Mouse (Mus musculus): ENCODE results near the gene Gale. TPM values are rescaled to one million over a fixed set of nuclear protein-coding genes. Genes with fewer than 3 reads are reported as not detected.
A peak's percentile ranks its signal among the peaks of the same experiment; 100 is the strongest.

The Gale gene
- polyA plus RNA-seq, 1 experiment from 2014 or later, result 38.5 TPM

DNA sequence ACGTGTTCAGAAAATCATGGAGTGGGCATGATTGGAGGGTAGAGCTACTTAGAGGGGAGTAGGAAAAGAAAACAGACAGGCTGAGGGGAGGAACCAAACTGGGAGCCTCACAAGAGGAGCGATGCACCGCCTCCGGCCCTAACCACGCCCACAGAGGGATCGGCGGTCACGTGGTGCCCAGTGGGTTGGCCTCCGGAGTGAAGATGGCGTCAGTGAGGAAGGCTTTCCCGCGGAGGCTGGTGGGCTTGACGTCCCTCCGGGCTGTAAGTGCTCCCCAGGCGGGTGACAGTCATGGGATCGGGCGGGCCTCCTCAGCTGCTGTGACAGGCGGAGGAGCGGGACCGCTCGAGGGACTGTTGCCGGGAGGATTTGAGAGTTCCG is 17.3 kb upstream of the Gale start, which contains the start of gene Hmgcl:
TSS of gene Hmgcl (plus strand) at position 171 of the 381 bp plus-strand sequence.
- Histone ChIP-seq H3K27me3 (no peaks in the 10 kb centered on the region), H3K36me3 (peaks cover 11% of the 10 kb centered on the region), H3K9ac (peak within 1 kb of the TSS; percentile 80), H3K27ac (peak within 1 kb of the TSS; percentile 34; the same call in 1 of the 2 replicates), H3K9me3 (no peaks in the 10 kb centered on the region), H3K4me3 (peak within 1 kb of the TSS; percentile 84), H3K4me1 (peaks cover 15% of the 10 kb centered on the region), H3K4me2 (peak within 1 kb of the TSS; percentile 81)
- peak; percentile 83; the same call in 1 of the 2 replicates for ATAC-seq (ENCODE audit: insufficient number of reproducible peaks, insufficient read depth, low FRiP score, low TSS enrichment, low read depth)
- 0% methylated on average over 23 of the region's 23 CpGs for WGBS

DNA sequence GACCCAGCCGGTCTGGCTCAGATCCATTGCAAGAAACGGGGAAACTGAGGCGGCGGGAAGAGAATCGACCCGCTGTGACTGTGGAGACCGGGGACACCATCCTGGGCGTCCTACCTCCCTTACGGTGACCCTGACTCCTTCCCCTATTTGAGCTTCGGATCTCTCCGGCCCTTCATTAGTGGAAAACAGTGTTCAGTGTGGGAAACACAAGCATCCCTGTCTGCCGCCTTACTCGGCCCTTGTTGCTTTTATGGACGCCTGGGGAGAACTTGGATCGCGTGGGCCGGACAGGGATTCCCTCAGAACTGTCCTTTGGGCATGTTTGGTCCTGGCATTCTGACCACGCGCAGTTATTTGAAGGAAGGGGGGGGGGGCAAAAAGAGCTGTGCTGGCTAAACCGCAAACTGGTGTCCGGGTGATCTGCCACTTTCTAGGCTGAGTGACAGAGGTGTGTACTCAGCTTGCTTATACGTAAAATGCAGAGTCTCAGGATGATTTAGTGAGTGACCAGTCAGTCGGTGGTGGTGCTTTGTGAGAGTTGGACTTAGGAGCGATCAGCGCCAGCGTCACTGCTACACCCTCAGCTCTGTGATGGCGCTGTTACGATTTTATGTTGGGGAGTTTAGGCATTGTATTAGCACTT is 16.7 kb upstream of the Gale start:
- peak overlapping the region; percentile 34; the same call in 1 of the 2 replicates for H3K27ac ChIP-seq
- ATAC-seq (ENCODE audit: insufficient number of reproducible peaks, insufficient read depth, low FRiP score, low TSS enrichment, low read depth), result 0 out of 2 replicates have a peak, but pooled peaks have one; percentile 15
- no peaks in the 10 kb centered on the region for H3K9me3 ChIP-seq
- peaks cover 15% of the 10 kb centered on the region for H3K4me1 ChIP-seq
- peak overlapping the region; percentile 84 for H3K4me3 ChIP-seq
- no peaks in the 10 kb centered on the region for H3K27me3 ChIP-seq
- H3K36me3 ChIP-seq, result peaks cover 15% of the 10 kb centered on the region
- peak overlapping the region; percentile 81 for H3K4me2 ChIP-seq
- peak overlapping the region; percentile 80 for H3K9ac ChIP-seq
- WGBS, result 1% methylated on average over 28 of the region's 28 CpGs

DNA sequence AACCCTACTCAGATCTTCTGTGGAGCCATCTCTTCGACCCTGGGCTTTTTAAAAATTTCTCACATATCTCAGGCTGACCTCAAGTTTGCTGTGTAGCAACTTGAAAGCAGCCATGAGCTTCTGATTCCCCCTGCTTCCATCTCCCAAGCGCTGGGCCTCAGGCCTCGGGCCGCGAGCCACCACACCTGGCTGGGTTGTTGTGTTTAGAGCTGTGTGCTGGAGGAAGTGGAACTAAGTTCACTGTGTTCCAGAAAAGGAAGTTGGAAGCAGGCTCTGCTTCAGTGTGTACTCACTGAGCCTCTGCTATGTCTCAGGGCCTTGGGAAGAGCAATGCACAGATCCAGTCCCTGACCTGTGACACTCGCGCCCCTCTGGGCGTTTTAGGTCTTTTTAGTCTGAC is 15.4 kb upstream of the Gale start:
- Histone ChIP-seq H3K4me3 (no peak overlapping the region), H3K27me3 (no peaks in the 10 kb centered on the region), H3K36me3 (peaks cover 27% of the 10 kb centered on the region), H3K9ac (no peak overlapping the region), H3K27ac (no peak overlapping the region), H3K4me1 (peaks cover 15% of the 10 kb centered on the region), H3K4me2 (no peak overlapping the region), H3K9me3 (no peaks in the 10 kb centered on the region)
- 91% methylated on average over 8 of the region's 8 CpGs for WGBS
- no peak for ATAC-seq (ENCODE audit: insufficient number of reproducible peaks, insufficient read depth, low FRiP score, low TSS enrichment, low read depth)

DNA sequence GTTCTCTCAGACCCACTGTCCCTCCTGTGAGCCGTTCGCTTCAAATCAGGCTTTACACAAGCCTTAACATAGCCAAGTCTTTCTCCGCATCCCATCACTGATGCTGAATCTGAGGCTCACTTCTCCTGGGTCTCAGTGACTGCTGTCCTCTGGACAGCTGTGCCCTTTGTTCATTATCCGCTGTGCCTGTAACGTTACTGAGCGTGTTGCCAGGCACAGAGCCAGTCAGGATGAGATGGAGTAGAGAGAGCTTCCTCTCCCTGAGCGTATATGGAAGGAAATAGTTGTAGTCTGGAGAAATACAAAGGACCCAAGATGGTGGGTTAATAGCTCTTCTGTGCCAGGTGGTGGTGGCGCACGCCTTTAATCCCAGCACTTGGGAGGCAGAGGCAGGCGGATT is 14.1 kb upstream of the Gale start:
- 89% methylated on average over 10 of the region's 10 CpGs for WGBS
- Histone ChIP-seq H3K4me3 (no peak overlapping the region), H3K9me3 (no peaks in the 10 kb centered on the region), H3K36me3 (peaks cover 33% of the 10 kb centered on the region), H3K9ac (no peak overlapping the region), H3K4me2 (no peak overlapping the region), H3K27me3 (no peaks in the 10 kb centered on the region), H3K4me1 (peaks cover 15% of the 10 kb centered on the region), H3K27ac (no peak overlapping the region)
- ATAC-seq (ENCODE audit: insufficient number of reproducible peaks, insufficient read depth, low FRiP score, low TSS enrichment, low read depth), result no peak

DNA sequence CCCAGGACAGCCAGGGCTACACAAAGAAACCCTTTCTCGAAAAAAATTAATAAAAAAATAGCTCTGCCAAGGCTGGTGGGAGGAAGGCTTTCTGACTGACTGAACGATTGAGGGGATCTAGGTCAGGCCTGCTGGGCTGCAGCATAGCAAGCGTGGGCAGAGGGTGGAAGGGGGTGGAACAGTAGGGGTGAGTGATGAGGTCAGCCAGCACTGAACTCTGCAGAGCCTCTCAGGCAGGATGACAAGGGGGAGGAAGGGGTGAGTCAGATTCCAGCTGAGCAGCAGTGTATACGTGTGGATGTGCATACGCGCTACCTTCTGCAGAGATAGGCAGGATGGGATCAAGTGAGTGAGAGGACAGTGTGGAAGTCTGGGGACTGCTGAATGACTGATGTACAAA is 13.6 kb upstream of the Gale start:
- Histone ChIP-seq H3K4me3 (no peak overlapping the region), H3K4me2 (no peak overlapping the region), H3K4me1 (peaks cover 15% of the 10 kb centered on the region), H3K27ac (no peak overlapping the region), H3K9me3 (no peaks in the 10 kb centered on the region), H3K27me3 (no peaks in the 10 kb centered on the region), H3K9ac (no peak overlapping the region), H3K36me3 (peaks cover 36% of the 10 kb centered on the region)
- ATAC-seq (ENCODE audit: insufficient number of reproducible peaks, insufficient read depth, low FRiP score, low TSS enrichment, low read depth), result no peak
- WGBS, result 67% methylated on average over 6 of the region's 6 CpGs

DNA sequence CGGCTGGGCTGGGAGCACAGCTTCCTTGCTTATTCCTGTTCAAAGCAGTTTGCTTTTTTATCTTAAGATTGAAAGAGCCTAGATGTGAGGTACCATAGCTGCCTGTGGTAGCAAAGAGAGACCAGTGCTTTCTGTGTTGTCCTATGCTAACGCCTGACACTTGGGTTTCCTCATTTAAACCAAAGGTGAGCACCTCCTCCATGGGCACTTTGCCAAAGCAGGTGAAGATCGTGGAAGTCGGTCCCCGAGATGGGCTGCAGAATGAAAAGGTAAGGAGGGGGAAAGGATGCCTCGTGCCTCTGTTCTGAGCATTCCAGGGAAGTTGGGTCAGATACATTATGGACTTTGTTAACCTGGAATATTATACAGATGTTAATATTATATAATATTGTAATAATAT is 13.2 kb upstream of the Gale start:
- peaks cover 38% of the 10 kb centered on the region for H3K36me3 ChIP-seq
- H3K27me3 ChIP-seq, result no peaks in the 10 kb centered on the region
- no peak for ATAC-seq (ENCODE audit: insufficient number of reproducible peaks, insufficient read depth, low FRiP score, low TSS enrichment, low read depth)
- H3K9me3 ChIP-seq, result no peaks in the 10 kb centered on the region
- no peak overlapping the region for H3K27ac ChIP-seq
- no peak overlapping the region for H3K4me3 ChIP-seq
- H3K4me2 ChIP-seq, result no peak overlapping the region
- WGBS, result 84% methylated on average over 6 of the region's 6 CpGs
- H3K4me1 ChIP-seq, result peaks cover 15% of the 10 kb centered on the region
- H3K9ac ChIP-seq, result no peak overlapping the region

DNA sequence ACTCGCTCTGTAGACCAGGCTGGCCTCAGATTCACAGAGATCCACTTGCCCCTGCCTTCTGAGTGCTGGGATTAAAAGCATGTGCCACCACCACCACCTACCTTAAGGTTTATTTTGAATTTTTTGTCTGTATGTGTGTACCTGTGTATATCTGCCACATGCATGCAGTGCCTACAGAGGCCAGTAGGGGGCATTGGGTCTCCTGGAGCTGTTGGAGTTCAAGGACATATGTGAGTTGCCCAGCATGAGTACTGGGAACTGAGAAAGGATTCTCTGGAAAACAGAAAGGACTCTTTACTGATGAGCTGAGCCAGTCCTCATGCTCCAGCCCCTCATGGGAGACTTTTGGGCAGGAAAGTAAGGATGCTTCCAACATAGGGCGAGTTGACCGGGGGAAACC is 12.0 kb upstream of the Gale start:
- Histone ChIP-seq H3K4me3 (no peak overlapping the region), H3K4me2 (no peak overlapping the region), H3K9me3 (no peaks in the 10 kb centered on the region), H3K36me3 (peaks cover 47% of the 10 kb centered on the region), H3K27ac (no peak overlapping the region), H3K9ac (no peak overlapping the region), H3K4me1 (peaks cover 11% of the 10 kb centered on the region), H3K27me3 (no peaks in the 10 kb centered on the region)
- 94% methylated on average over 3 of the region's 3 CpGs for WGBS
- no peak for ATAC-seq (ENCODE audit: insufficient number of reproducible peaks, insufficient read depth, low FRiP score, low TSS enrichment, low read depth)

DNA sequence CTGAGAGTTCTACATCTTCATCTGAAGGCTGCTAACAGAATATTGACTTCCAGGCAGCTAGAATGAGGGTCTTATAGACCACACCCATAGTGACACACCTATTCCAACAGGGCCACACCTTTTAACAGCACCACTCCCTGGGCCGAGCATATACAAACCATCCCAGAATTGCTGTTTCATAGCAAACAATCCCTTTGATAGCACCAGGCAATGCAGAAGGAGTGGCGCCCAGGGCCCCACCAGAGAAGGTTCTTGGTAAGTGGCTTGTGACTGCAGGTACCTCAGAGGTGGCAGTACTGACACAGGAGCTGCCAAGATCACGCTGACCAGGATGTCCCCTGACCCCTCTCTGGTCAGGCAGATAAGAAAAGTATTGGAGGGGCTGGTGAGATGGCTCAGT is 10.3 kb upstream of the Gale start:
- Histone ChIP-seq H3K36me3 (peaks cover 61% of the 10 kb centered on the region), H3K27ac (no peak overlapping the region), H3K4me1 (peaks cover 1% of the 10 kb centered on the region), H3K4me2 (no peak overlapping the region), H3K9ac (no peak overlapping the region), H3K27me3 (no peaks in the 10 kb centered on the region), H3K4me3 (no peak overlapping the region), H3K9me3 (no peaks in the 10 kb centered on the region)
- no peak for ATAC-seq (ENCODE audit: insufficient number of reproducible peaks, insufficient read depth, low FRiP score, low TSS enrichment, low read depth)
- 88% methylated on average over 3 of the region's 3 CpGs for WGBS

DNA sequence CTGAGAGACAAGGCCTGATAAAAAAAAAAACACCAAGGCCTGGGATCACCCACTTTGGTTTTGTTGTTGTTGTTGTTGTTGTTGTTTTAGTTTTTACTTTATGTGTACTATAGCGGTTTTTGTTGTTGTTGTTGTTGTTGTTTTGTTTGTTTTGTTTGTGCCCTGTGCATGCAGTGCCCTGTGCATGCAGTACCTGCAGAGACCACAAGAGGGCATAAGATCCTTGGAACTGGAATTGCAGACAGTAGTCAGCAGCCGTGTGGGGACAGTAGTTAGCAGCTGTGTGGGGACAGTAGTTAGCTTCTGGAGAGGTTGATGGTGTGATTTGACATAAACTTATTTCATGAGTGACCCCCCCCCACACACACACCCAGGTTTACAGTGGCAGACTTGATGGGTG is 9.3 kb upstream of the Gale start:
- Histone ChIP-seq H3K9me3 (no peaks in the 10 kb centered on the region), H3K9ac (no peak overlapping the region), H3K27ac (no peak overlapping the region), H3K4me3 (no peak overlapping the region), H3K36me3 (peaks cover 67% of the 10 kb centered on the region), H3K4me1 (no peaks in the 10 kb centered on the region), H3K4me2 (no peak overlapping the region), H3K27me3 (no peaks in the 10 kb centered on the region)
- no peak for ATAC-seq (ENCODE audit: insufficient number of reproducible peaks, insufficient read depth, low FRiP score, low TSS enrichment, low read depth)
- 6% methylated on average over 2 of the region's 2 CpGs for WGBS

DNA sequence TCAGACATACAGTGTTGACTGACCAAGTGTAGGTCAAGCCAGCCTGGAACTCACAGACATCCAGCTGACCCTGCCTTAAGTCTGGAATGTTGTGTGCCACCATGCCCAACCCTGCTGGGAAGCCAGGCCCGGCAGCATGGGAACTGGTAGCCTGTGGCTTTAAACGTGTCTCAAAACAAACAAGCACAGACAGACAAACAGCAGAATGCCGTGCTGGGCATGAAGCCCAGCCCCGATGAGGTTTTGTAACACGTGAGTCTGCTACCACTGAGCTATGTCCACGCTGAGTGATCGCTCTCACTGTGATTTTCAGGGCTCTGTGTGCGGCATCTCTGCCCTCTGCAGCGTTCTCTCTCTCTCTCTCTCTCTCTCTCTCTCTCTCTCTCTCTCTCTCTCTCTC is 7.6 kb upstream of the Gale start:
- Histone ChIP-seq H3K4me2 (no peak overlapping the region), H3K4me1 (no peaks in the 10 kb centered on the region), H3K4me3 (no peak overlapping the region), H3K36me3 (peaks cover 80% of the 10 kb centered on the region), H3K9me3 (no peaks in the 10 kb centered on the region), H3K27ac (no peak overlapping the region), H3K9ac (no peak overlapping the region), H3K27me3 (no peaks in the 10 kb centered on the region)
- WGBS, result 87% methylated on average over 9 of the region's 9 CpGs
- ATAC-seq (ENCODE audit: insufficient number of reproducible peaks, insufficient read depth, low FRiP score, low TSS enrichment, low read depth), result no peak

DNA sequence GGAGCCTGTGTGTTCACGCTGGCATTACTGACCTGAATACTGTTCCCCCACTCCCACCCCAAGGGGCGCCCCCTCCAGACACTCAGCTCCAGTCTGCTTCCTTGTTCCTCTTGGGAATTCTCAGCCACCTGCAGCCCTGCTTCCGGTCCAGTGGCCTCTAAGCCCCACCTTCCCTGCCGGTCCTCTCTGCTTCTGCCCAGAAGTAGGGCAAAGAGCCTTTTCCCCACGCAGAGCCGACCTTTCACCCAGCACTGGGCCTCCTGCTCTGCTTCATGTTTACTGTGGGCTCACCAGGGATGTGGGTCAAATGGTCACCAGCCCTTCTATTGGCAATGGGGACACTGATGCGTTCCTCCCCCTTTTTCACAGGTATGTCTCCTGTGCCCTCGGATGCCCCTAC is 5.2 kb upstream of the Gale start:
- WGBS, result 62% methylated on average over 8 of the region's 8 CpGs
- no peaks in the 10 kb centered on the region for H3K27me3 ChIP-seq
- no peak for ATAC-seq (ENCODE audit: insufficient number of reproducible peaks, insufficient read depth, low FRiP score, low TSS enrichment, low read depth)
- H3K36me3 ChIP-seq, result peaks cover 69% of the 10 kb centered on the region
- no peak overlapping the region for H3K4me3 ChIP-seq
- H3K27ac ChIP-seq, result no peak overlapping the region
- peaks cover 3% of the 10 kb centered on the region; the same call in 1 of the 2 replicates for H3K4me1 ChIP-seq
- no peak overlapping the region for H3K4me2 ChIP-seq
- H3K9ac ChIP-seq, result no peak overlapping the region
- H3K9me3 ChIP-seq, result no peaks in the 10 kb centered on the region

DNA sequence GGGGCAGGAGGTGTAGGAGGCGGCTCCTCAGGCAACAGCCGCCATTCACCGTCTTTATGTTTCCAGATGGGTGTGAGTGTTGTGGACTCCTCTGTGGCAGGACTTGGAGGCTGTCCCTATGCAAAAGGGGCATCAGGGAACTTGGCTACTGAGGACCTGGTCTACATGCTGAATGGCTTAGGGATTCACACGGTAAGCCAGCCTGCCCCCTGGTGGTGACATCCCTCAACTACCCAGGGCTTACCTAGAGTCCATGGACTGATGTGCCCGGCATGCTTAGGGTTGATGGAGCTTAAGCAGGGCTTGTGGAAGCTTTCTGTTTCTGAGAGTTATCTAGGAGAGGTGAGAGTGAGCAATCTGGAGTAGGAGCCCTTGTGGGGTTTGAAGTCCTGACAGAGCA is 2.8 kb upstream of the Gale start:
- Histone ChIP-seq H3K36me3 (peaks cover 59% of the 10 kb centered on the region), H3K4me2 (no peak overlapping the region), H3K9ac (no peak overlapping the region), H3K27me3 (no peaks in the 10 kb centered on the region), H3K4me3 (no peak overlapping the region), H3K27ac (no peak overlapping the region), H3K4me1 (peaks cover 17% of the 10 kb centered on the region), H3K9me3 (no peaks in the 10 kb centered on the region)
- 20% methylated on average over 5 of the region's 5 CpGs for WGBS
- ATAC-seq (ENCODE audit: insufficient number of reproducible peaks, insufficient read depth, low FRiP score, low TSS enrichment, low read depth), result no peak

All from embryonic facial prominence, embryonic 13.5 days (tissue).